Mouse (Mus musculus) liver, embryonic 11.5 days (tissue): ENCODE results near the gene Nrip2. TPM values are rescaled to one million over a fixed set of nuclear protein-coding genes. Genes with fewer than 3 reads are reported as not detected.

Experiments
- ATAC-seq: fragments of 200-750 bp; cut with Nextera tagmentation; replicated peaks from 2 replicates; pipeline ENCODE4 v1.8.0; 2017; ENCODE audit warnings: moderate number of reproducible peaks, mild to moderate bottlenecking, moderate TSS enrichment, moderate library complexity; ENCODE audit not compliant: low FRiP score
- DNase-seq: peaks from one replicate; pipeline ENCODE4 v3.0.0-alpha.2; 2017; ENCODE audit warnings: low spot score
- H3K27ac ChIP-seq: fragments of 300-500 bp; sonication (generic); 2 replicates; pipeline ENCODE4 v1.5.1; 2014; ENCODE audit warnings: mild to moderate bottlenecking, low read depth, low read length, control low read depth
- H3K27me3 ChIP-seq: fragments of 300-500 bp; sonication (generic); replicated peaks from 2 replicates; pipeline ENCODE4 v1.6.1; 2014; ENCODE audit warnings: low read length, mixed read lengths; ENCODE audit not compliant: control insufficient read depth, insufficient read depth
- H3K36me3 ChIP-seq: fragments of 300-500 bp; sonication (generic); 2 replicates; pipeline ENCODE4 v1.6.1; 2014; ENCODE audit warnings: mild to moderate bottlenecking, low read length, moderate library complexity, mixed read lengths; ENCODE audit not compliant: control insufficient read depth, insufficient read depth
- H3K4me1 ChIP-seq: fragments of 300-500 bp; sonication (generic); replicated peaks from 2 replicates; pipeline ENCODE4 v1.6.1; 2014; ENCODE audit warnings: low read length, mixed read lengths; ENCODE audit not compliant: control insufficient read depth, insufficient read depth
- H3K4me2 ChIP-seq: fragments of 300-500 bp; sonication (generic); 2 replicates; pipeline ENCODE4 v1.6.1; 2014; ENCODE audit warnings: mild to moderate bottlenecking, control low read depth, moderate library complexity
- H3K4me3 ChIP-seq: fragments of 300-500 bp; sonication (generic); 2 replicates; pipeline ENCODE4 v1.5.1; 2014; ENCODE audit warnings: low read depth, low read length, control low read depth
- H3K9ac ChIP-seq: fragments of 300-500 bp; sonication (generic); 2 replicates; pipeline ENCODE4 v1.6.1; 2014; ENCODE audit warnings: low read depth, low read length, control low read depth
- H3K9me3 ChIP-seq: fragments of 300-500 bp; sonication (generic); 2 replicates; pipeline ENCODE4 v1.6.1; 2016; ENCODE audit warnings: low read length, inconsistent platforms, mixed read lengths; ENCODE audit not compliant: control insufficient read depth
- WGBS: fragments of 180-500 bp; shearing (Covaris S2); extraction: QIAGEN DNeasy Blood & Tissue Kit; methylation state at CpG from one replicate; pipeline ENCODE4 v1.1.7; 2014; 5-methylcytosine and 5-hydroxymethylcytosine counted together
- polyA plus RNA-seq: library from polyadenylated mRNA; unstranded; fragments of >200 nt; fragmentation: Nextera tagmentation; extraction: Ambion mirVana; gene quantifications from 2 replicates; pipeline ENCODE4 v1.2.1, GENCODE M21; 2014

Gene Nrip2
- polyA plus RNA-seq, 1 experiment from 2014 or later: 3.5 TPM

DNA sequence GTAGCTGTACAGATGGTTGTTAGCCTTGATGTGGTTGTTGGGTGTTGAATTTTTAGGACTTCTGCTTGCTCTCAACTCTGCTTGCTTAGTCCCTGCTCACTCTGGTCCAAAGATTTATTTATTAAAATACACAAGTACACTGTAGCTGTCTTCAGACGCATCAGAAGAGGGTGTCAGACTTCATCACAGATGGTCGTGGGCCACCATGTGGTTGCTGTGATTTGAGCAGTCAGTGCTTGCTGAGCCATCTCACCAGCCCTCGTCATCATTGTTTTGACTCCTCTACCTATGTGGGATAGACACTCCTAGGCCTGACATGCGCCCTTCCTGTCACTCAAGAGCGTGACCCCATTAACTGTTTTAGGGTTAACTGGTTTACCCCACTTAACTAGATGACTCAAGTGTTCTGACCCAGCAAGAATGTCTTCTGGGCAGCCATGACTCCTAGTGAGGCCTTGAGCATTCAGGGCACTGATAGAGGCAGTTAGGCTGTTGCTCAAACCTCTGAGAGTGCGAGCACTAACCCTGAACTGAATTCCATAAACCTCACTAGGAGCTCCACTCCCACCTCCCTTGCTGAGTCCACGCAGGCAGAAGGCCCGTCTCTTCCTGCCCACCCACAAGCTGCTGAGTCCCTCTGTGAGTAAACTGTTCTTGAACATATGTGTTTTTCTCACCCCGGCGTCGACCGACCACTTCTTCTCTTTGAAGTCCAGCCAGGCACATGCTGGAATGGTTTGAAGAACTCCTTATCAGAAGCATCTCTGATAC, 56.9 kb downstream of the Nrip2 start:
- no peak for DNase-seq
- no peaks in the 10 kb centered on the region for H3K36me3 ChIP-seq
- no peaks in the 10 kb centered on the region for H3K4me1 ChIP-seq
- H3K4me3 ChIP-seq: no peak overlapping the region
- no peak overlapping the region for H3K27ac ChIP-seq
- H3K9me3 ChIP-seq: no peaks in the 10 kb centered on the region
- H3K9ac ChIP-seq: no peak overlapping the region
- WGBS: 78% methylated on average over 12 of the region's 12 CpGs
- H3K27me3 ChIP-seq: no peaks in the 10 kb centered on the region
- ATAC-seq: no peak
- H3K4me2 ChIP-seq: no peak overlapping the region

DNA sequence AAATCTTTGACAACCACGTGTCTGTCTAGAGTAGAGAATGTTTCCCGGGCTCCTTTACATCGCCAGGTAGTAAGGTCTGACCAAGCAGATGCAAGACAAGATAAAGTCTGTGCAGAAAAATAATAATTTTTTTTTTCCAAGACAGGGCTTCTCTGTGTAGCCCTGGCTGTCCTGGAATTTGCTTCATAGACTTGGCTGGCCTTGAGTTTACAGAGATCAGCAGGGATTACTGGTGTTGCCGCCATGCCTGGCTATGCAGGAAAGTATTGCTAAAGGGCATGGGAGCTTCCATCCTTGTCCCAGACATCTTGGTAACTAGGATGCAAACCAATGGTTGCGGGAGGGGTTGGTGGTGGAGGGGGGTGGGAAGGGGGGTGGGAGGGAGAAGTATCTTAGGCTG, 58.1 kb downstream of the Nrip2 start:
- Histone ChIP-seq H3K4me3 (no peak overlapping the region), H3K4me2 (no peak overlapping the region), H3K9me3 (no peaks in the 10 kb centered on the region), H3K27ac (no peak overlapping the region), H3K4me1 (no peaks in the 10 kb centered on the region), H3K27me3 (no peaks in the 10 kb centered on the region), H3K36me3 (no peaks in the 10 kb centered on the region), H3K9ac (no peak overlapping the region)
- DNase-seq (no peak), ATAC-seq (no peak)
- 75% methylated on average over 5 of the region's 5 CpGs for WGBS

GRCm38 (mm10) chr6:128460321-128460720, 61.2 kb downstream of the Nrip2 start:
- no peak overlapping the region for H3K4me2 ChIP-seq
- WGBS: 35% methylated on average over 2 of the region's 2 CpGs
- no peaks in the 10 kb centered on the region for H3K36me3 ChIP-seq
- no peaks in the 10 kb centered on the region for H3K4me1 ChIP-seq
- no peak overlapping the region for H3K27ac ChIP-seq
- H3K9ac ChIP-seq: no peak overlapping the region
- ATAC-seq (no peak), DNase-seq (no peak)
- H3K9me3 ChIP-seq: no peaks in the 10 kb centered on the region
- no peaks in the 10 kb centered on the region for H3K27me3 ChIP-seq
- H3K4me3 ChIP-seq: no peak overlapping the region

DNA sequence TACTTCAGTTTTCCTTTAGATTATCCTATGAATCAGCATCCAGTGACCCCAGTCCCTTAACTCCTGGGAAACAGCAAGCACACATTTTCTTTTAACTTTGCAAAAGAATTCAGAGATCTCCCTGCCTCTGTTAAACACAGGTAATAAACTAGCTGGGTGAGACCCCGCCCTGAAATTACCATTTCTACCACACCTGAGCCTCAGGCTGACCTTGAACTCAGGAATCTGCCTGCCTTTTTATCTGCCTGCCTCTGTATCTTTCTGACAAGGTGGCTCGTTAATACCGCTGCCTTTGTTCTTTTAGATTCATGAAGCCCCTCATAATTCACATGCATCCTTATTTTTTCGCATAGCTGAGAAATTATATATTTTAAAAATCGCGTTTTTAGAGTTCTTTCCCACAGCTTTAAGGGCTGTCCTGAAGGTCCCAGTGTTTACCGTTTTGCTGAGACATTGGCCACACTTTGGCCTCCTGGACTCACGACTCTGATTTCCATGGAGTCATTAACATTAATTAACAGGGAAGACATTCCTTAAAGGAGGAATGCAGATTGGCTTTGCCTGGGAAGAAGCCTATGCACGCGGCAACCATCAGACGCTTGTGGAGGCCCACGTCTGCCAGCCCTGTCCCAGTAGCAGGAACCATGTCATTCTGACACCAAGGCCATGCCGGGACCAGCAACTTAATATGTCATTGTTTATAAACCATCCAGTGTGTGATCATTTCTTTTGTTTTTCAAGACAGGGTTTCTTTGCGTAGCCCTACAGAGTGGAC, 61.8 kb downstream of the Nrip2 start:
- no peaks in the 10 kb centered on the region for H3K9me3 ChIP-seq
- DNase-seq: no peak
- no peaks in the 10 kb centered on the region for H3K27me3 ChIP-seq
- no peak overlapping the region for H3K9ac ChIP-seq
- H3K36me3 ChIP-seq: no peaks in the 10 kb centered on the region
- 77% methylated on average over 14 of the region's 14 CpGs for WGBS
- H3K4me3 ChIP-seq: no peak overlapping the region
- H3K27ac ChIP-seq: no peak overlapping the region
- peaks cover 2% of the 10 kb centered on the region; the same call in 1 of the 2 replicates for H3K4me1 ChIP-seq
- H3K4me2 ChIP-seq: no peak overlapping the region
- ATAC-seq: no peak

GRCm38 (mm10) chr6:128461606-128462005, 62.5 kb downstream of the Nrip2 start:
- Histone ChIP-seq H3K36me3 (no peaks in the 10 kb centered on the region), H3K27me3 (no peaks in the 10 kb centered on the region), H3K4me1 (peaks cover 7% of the 10 kb centered on the region), H3K27ac (no peak overlapping the region), H3K4me3 (no peak overlapping the region), H3K4me2 (no peak overlapping the region), H3K9ac (no peak overlapping the region), H3K9me3 (no peaks in the 10 kb centered on the region)
- no peak for DNase-seq
- no peak for ATAC-seq

- no peak overlapping the region for H3K9ac ChIP-seq
- no peak overlapping the region for H3K4me3 ChIP-seq
- peaks cover 8% of the 10 kb centered on the region for H3K4me1 ChIP-seq
Observed at GRCm38 (mm10) chr6:128464996-128465395, 65.9 kb downstream of the Nrip2 start.

More at GRCm38 (mm10) chr6:128464996-128465395, 65.9 kb downstream of the Nrip2 start:
- DNase-seq (no peak), ATAC-seq (no peak)
- Histone ChIP-seq H3K9me3 (no peaks in the 10 kb centered on the region), H3K4me2 (no peak overlapping the region), H3K27ac (no peak overlapping the region), H3K27me3 (no peaks in the 10 kb centered on the region), H3K36me3 (no peaks in the 10 kb centered on the region)
- WGBS: 73% methylated on average over 4 of the region's 4 CpGs

Other genes starting within 250 kb of the Nrip2 start
- 0.95 and 1.9 TPM in 2 replicates for gene Tead4, start 98.5 kb upstream of the Nrip2 start, polyA plus RNA-seq
- gene Tulp3, start 43.4 kb upstream of the Nrip2 start, polyA plus RNA-seq: 9.5 and 10.1 TPM in 2 replicates
- 120 and 126 TPM in 2 replicates for gene Rhno1, start 36.4 kb upstream of the Nrip2 start, polyA plus RNA-seq
- 34.2 and 38.3 TPM in 2 replicates for gene Foxm1, start 36.3 kb upstream of the Nrip2 start, polyA plus RNA-seq
- 0.14 TPM in 1 of 2 replicates, not detected in the other for gene Tex52, start 23.8 kb upstream of the Nrip2 start, polyA plus RNA-seq
- gene Gm44596, start 23.8 kb upstream of the Nrip2 start, polyA plus RNA-seq: not detected in 2 replicates
- 30.1 and 32.8 TPM in 2 replicates for gene Itfg2, start 25.6 kb downstream of the Nrip2 start, polyA plus RNA-seq
- gene Fkbp4, start 39.4 kb downstream of the Nrip2 start, polyA plus RNA-seq: 541 and 572 TPM in 2 replicates
- 17.8 and 19.8 TPM in 2 replicates for gene Pzp, start 127.4 kb downstream of the Nrip2 start, polyA plus RNA-seq
- gene A2ml1, start 182.3 kb downstream of the Nrip2 start, polyA plus RNA-seq: 0.45 and 1.3 TPM in 2 replicates
- gene Klrb1a, start 224.2 kb downstream of the Nrip2 start, polyA plus RNA-seq: 0.18 TPM in 1 of 2 replicates, not detected in the other